18 mouse cellular contexts compared by ENCODE assay signal in genomic region chr2:178850320-178850719, GRCm38 (mm10).
A peak's percentile ranks its signal among the peaks of the same experiment; 100 is the strongest.
DNase-seq lines count a peak whose midpoint lies in the region; ATAC-seq and TF ChIP-seq lines count a peak whose summit lies in the region.
"Had no signal": no experiment of that assay in that cellular context is flagged by ENCODE, and none has a peak within 500 bp of the region (broad histone marks: within the 10 kb centered on the region; RNA-seq: fewer than 3 reads in every experiment).

No protein-coding gene starts in this region.

- H3K27me3 ChIP-seq in hindbrain, embryonic 11.5 days (ENCODE audit: control insufficient read depth, insufficient read depth, low read length), result no peaks in the 10 kb centered on the region
- no peaks in the 10 kb centered on the region for H3K27me3 ChIP-seq in midbrain, embryonic 15.5 days (replicated peaks)
- H3K27me3 ChIP-seq: CH12.LX; embryonic facial prominence, embryonic 12.5 days; limb, embryonic 13.5 days; lung, embryonic 15.5 days; stomach, embryonic 15.5 days had no signal

- WGBS in hindbrain, embryonic 11.5 days, result 77% methylated on average over 10 of the region's 10 CpGs
- 80% methylated on average over 10 of the region's 10 CpGs for WGBS in midbrain, embryonic 15.5 days

- peak; percentile 21 for DNase-seq in retina, postnatal 1 day
- no peak for DNase-seq in retina, embryonic 14.5 days (ENCODE audit: low spot score)
- DNase-seq in brain, embryonic 14.5 days (ENCODE audit: low read depth), result peak; percentile 59
- DNase-seq in hindbrain, embryonic 11.5 days (ENCODE audit: low spot score), result peak; percentile 71
- DNase-seq in ovary, postnatal 10 days (ENCODE audit: low spot score), result no peak
- DNase-seq in adrenal gland, adult (ENCODE audit: inconsistent age in 2 of 2, low spot score in 1 of 2), result no peak
- DNase-seq in left cerebral cortex, postnatal 4 days, result no peak
- DNase-seq: cerebellum, adult 9-10 months; gastrocnemius, postnatal 36 days; kidney, postnatal 14 days; layer of hippocampus, postnatal 36 days; right cerebral cortex, postnatal 25 days had no signal

- H3K4me3 ChIP-seq in hindbrain, embryonic 11.5 days (ENCODE audit: low read depth, low read length), result no peak overlapping the region
- no peak overlapping the region for H3K4me3 ChIP-seq in midbrain, embryonic 15.5 days
- H3K4me3 ChIP-seq: embryonic facial prominence, embryonic 12.5 days; limb, embryonic 13.5 days; lung, embryonic 15.5 days; stomach, embryonic 15.5 days had no signal

- peak; percentile 64; the same call in 1 of the 2 replicates for ATAC-seq in hindbrain, embryonic 11.5 days (ENCODE audit: low FRiP score)
- ATAC-seq in midbrain, embryonic 15.5 days (replicated peaks), result peak; percentile 52

- no peak overlapping the region for H3K4me2 ChIP-seq in hindbrain, embryonic 11.5 days (replicated peaks; ENCODE audit: low read depth, low read length)
- H3K4me2 ChIP-seq in midbrain, embryonic 15.5 days, result no peak overlapping the region
- H3K4me2 ChIP-seq: embryonic facial prominence, embryonic 12.5 days; limb, embryonic 13.5 days; lung, embryonic 15.5 days; stomach, embryonic 15.5 days had no signal

- 0 out of 2 replicates have a peak overlapping the region, but pooled peaks have one; percentile 17 for H3K27ac ChIP-seq in hindbrain, embryonic 11.5 days (ENCODE audit: low read depth, low read length)
- 0 out of 2 replicates have a peak overlapping the region, but pooled peaks have one; percentile 40 for H3K27ac ChIP-seq in midbrain, embryonic 15.5 days
- H3K27ac ChIP-seq: embryonic facial prominence, embryonic 12.5 days; limb, embryonic 13.5 days; lung, embryonic 15.5 days; stomach, embryonic 15.5 days had no signal

- H3K9me3 ChIP-seq in hindbrain, embryonic 11.5 days (ENCODE audit: control insufficient read depth, low read length), result no peaks in the 10 kb centered on the region
- no peaks in the 10 kb centered on the region for H3K9me3 ChIP-seq in midbrain, embryonic 15.5 days
- H3K9me3 ChIP-seq: embryonic facial prominence, embryonic 12.5 days; limb, embryonic 13.5 days; lung, embryonic 15.5 days; stomach, embryonic 15.5 days had no signal

- TF ChIP-seq POLR2A in brain, embryonic 14.5 days (IDR thresholded peaks at IDR 0.05; ENCODE audit: borderline replicate concordance, extremely low read depth, insufficient read depth, insufficient read length, poor library complexity, severe bottlenecking), result no peak

- no peaks in the 10 kb centered on the region for H3K4me1 ChIP-seq in hindbrain, embryonic 11.5 days (replicated peaks; ENCODE audit: control insufficient read depth, insufficient read depth, low read length)
- H3K4me1 ChIP-seq in midbrain, embryonic 15.5 days, result peaks cover 26% of the 10 kb centered on the region
- H3K4me1 ChIP-seq: lung, embryonic 15.5 days; stomach, embryonic 15.5 days had no signal

- H3K36me3 ChIP-seq in hindbrain, embryonic 11.5 days (ENCODE audit: control insufficient read depth, insufficient read depth, low read length), result no peaks in the 10 kb centered on the region
- no peaks in the 10 kb centered on the region for H3K36me3 ChIP-seq in midbrain, embryonic 15.5 days (replicated peaks)
- H3K36me3 ChIP-seq: embryonic facial prominence, embryonic 12.5 days; limb, embryonic 13.5 days; lung, embryonic 15.5 days; stomach, embryonic 15.5 days had no signal

- TF ChIP-seq CTCF in brain, embryonic 14.5 days (IDR thresholded peaks at IDR 0.05; ENCODE audit: borderline replicate concordance, extremely low read depth, insufficient read depth, insufficient read length), result no peak

- no peak overlapping the region for H3K9ac ChIP-seq in hindbrain, embryonic 11.5 days (ENCODE audit: low read depth, low read length)
- H3K9ac ChIP-seq in midbrain, embryonic 15.5 days, result no peak overlapping the region
- H3K9ac ChIP-seq: embryonic facial prominence, embryonic 12.5 days; limb, embryonic 13.5 days; lung, embryonic 15.5 days; stomach, embryonic 15.5 days had no signal

- intact Hi-C loops in left cerebral cortex, postnatal 4 days (cut with DNase I), result no loop called here

Comparison
In these comparisons a context has a peak if more than half of its experiments do, and no peak if none do; other contexts are left out.
1. DNase-seq: peak in retina, postnatal 1 day (single experiment), brain, embryonic 14.5 days (single experiment) and hindbrain, embryonic 11.5 days (single experiment); none in retina, embryonic 14.5 days (single experiment), ovary, postnatal 10 days (single experiment), adrenal gland, adult (0 of 2) and left cerebral cortex, postnatal 4 days (single experiment).